Mouse (Mus musculus) CH12.LX (cell line): ENCODE data around the gene Armc6. TPM values are rescaled to one million over a fixed set of nuclear protein-coding genes. Genes with fewer than 3 reads are reported as not detected.

Experiments
- DNase-seq: peaks from one replicate; pipeline ENCODE4 v3.0.0-alpha.2; 2013; ENCODE audit errors: extremely low read depth
- H3K27ac ChIP-seq: 2 replicates; pipeline ENCODE4 v1.5.1; 2012; ENCODE audit warnings: low read depth, mild to moderate bottlenecking, control low read depth, moderate library complexity; ENCODE audit not compliant: insufficient read depth
- H3K27me3 ChIP-seq: replicated peaks from 2 replicates; pipeline ENCODE3; 2012; ENCODE audit warnings: inconsistent platforms
- H3K36me3 ChIP-seq, 2 experiments: replicated peaks in 1 of 2; 2 replicates each; pipeline versions ENCODE3 to v1.6.1; 2012; ENCODE audit warnings: inconsistent platforms in 1 of 2, low read length in 1 of 2, mild to moderate bottlenecking in 1 of 2, mixed read lengths in 1 of 2, moderate library complexity in 1 of 2; ENCODE audit not compliant: control insufficient read depth in 1 of 2, insufficient read depth in 1 of 2
- H3K4me1 ChIP-seq, 2 experiments: 2 replicates each; pipeline ENCODE4 v1.6.1; 2012; ENCODE audit warnings: inconsistent platforms in 1 of 2, moderate library complexity in 1 of 2; ENCODE audit not compliant: insufficient read depth in 2 of 2, control insufficient read depth in 1 of 2
- H3K4me2 ChIP-seq: 2 replicates; pipeline ENCODE4 v1.6.1; 2012; ENCODE audit warnings: low read depth, mild to moderate bottlenecking, control low read depth; ENCODE audit not compliant: poor library complexity, insufficient read depth, severe bottlenecking
- H3K4me3 ChIP-seq, 3 experiments: fragments of 150-350 bp in 1 of 3; sonication (generic) in 1 of 3; replicated peaks in 1 of 3; 2 replicates each; pipeline versions ENCODE3 to v1.5.1; 2011 to 2012; ENCODE audit warnings: low read depth in 2 of 3, low read length in 2 of 3, mild to moderate bottlenecking in 2 of 3, moderate library complexity in 2 of 3, control low read depth in 1 of 3, improper control_type of control experiment in 1 of 3, inconsistent platforms in 1 of 3, mixed read lengths in 1 of 3; ENCODE audit not compliant: poor library complexity in 1 of 3
- H3K79me2 ChIP-seq: replicated peaks from 2 replicates; pipeline ENCODE4 v1.6.1; 2012; ENCODE audit warnings: mild to moderate bottlenecking, moderate library complexity; ENCODE audit not compliant: control insufficient read depth, poor library complexity, insufficient read depth, severe bottlenecking; ENCODE audit errors: extremely low read depth
- H3K9ac ChIP-seq: 2 replicates; pipeline ENCODE4 v1.6.1; 2012; ENCODE audit warnings: low read depth, mild to moderate bottlenecking, control low read depth, moderate library complexity; ENCODE audit not compliant: insufficient read depth
- H3K9me3 ChIP-seq: replicated peaks from 2 replicates; pipeline ENCODE3; 2012; ENCODE audit warnings: low read length, inconsistent platforms, mixed read lengths
- BHLHE40 ChIP-seq: IDR thresholded peaks from 2 replicates; pipeline ENCODE4 v1.6.1; 2011; ENCODE audit warnings: mild to moderate bottlenecking, low read depth, low read length, improper control_type of control experiment
- CHD1 ChIP-seq: IDR thresholded peaks from 2 replicates; pipeline ENCODE4 v1.6.1; 2012; ENCODE audit warnings: low read depth, low read length, improper control_type of control experiment, inconsistent platforms
- CHD2 ChIP-seq: IDR thresholded peaks from 2 replicates; pipeline ENCODE4 v1.6.1; 2011; ENCODE audit warnings: low read length, improper control_type of control experiment
- CTCF ChIP-seq, 2 experiments: IDR thresholded peaks in 1 of 2; conservative IDR thresholded peaks in 1 of 2; 2 replicates each; pipeline ENCODE4 v1.5.1; 2011 to 2012; ENCODE audit warnings: low read depth in 2 of 2, low read length in 2 of 2, improper control_type of control experiment in 1 of 2, inconsistent platforms in 1 of 2, mild to moderate bottlenecking in 1 of 2, moderate library complexity in 1 of 2
- E2F4 ChIP-seq: IDR thresholded peaks from 2 replicates; pipeline ENCODE4 v1.6.1; 2011; ENCODE audit warnings: low read depth, low read length, improper control_type of control experiment; ENCODE audit not compliant: insufficient replicate concordance
- ELF1 ChIP-seq: IDR thresholded peaks from 2 replicates; pipeline ENCODE4 v1.6.1; 2014; ENCODE audit warnings: low read depth, mild to moderate bottlenecking, inconsistent platforms, low read length, improper control_type of control experiment
- EP300 ChIP-seq: IDR thresholded peaks from 2 replicates; pipeline ENCODE4 v1.6.1; 2011; ENCODE audit warnings: low read length, improper control_type of control experiment
- GABPA ChIP-seq: IDR thresholded peaks from 2 replicates; pipeline ENCODE4 v1.6.1; 2012; ENCODE audit warnings: low read depth, low read length, improper control_type of control experiment, inconsistent platforms; ENCODE audit not compliant: insufficient replicate concordance
- HCFC1 ChIP-seq: IDR thresholded peaks from 2 replicates; pipeline ENCODE4 v1.6.1; 2012; ENCODE audit warnings: low read depth, mild to moderate bottlenecking, inconsistent platforms, low read length, improper control_type of control experiment
- IRF4 ChIP-seq: IDR thresholded peaks from 2 replicates; pipeline ENCODE4 v1.6.1; 2014; ENCODE audit warnings: low read depth, mild to moderate bottlenecking, inconsistent platforms, low read length, improper control_type of control experiment
- JUN ChIP-seq: IDR thresholded peaks from 2 replicates; pipeline ENCODE4 v1.6.1; 2011; ENCODE audit warnings: low read depth, mild to moderate bottlenecking, low read length, improper control_type of control experiment, moderate library complexity; ENCODE audit not compliant: insufficient read depth
- JUND ChIP-seq: conservative IDR thresholded peaks from 2 replicates; pipeline ENCODE4 v1.6.1; 2011; ENCODE audit warnings: low read depth, low read length, improper control_type of control experiment
- KAT2A ChIP-seq: IDR thresholded peaks from 2 replicates; pipeline ENCODE4 v1.6.1; 2012; ENCODE audit warnings: low read length, improper control_type of control experiment, inconsistent platforms; ENCODE audit not compliant: insufficient replicate concordance
- MAFK ChIP-seq: IDR thresholded peaks from 2 replicates; pipeline ENCODE4 v1.6.1; 2011; ENCODE audit warnings: low read length, improper control_type of control experiment; ENCODE audit not compliant: insufficient replicate concordance
- MAX ChIP-seq: IDR thresholded peaks from 2 replicates; pipeline ENCODE4 v1.6.1; 2011; ENCODE audit warnings: low read length, improper control_type of control experiment
- MAZ ChIP-seq: IDR thresholded peaks from 2 replicates; pipeline ENCODE4 v1.6.1; 2012; ENCODE audit warnings: low read depth, mild to moderate bottlenecking, inconsistent platforms, low read length, improper control_type of control experiment, moderate library complexity
- MEF2A ChIP-seq: IDR thresholded peaks from 2 replicates; pipeline ENCODE4 v1.6.1; 2014; ENCODE audit warnings: low read depth, mild to moderate bottlenecking, inconsistent platforms, low read length, improper control_type of control experiment, borderline replicate concordance
- MXI1 ChIP-seq: IDR thresholded peaks from 2 replicates; pipeline ENCODE4 v1.6.1; 2011; ENCODE audit warnings: mild to moderate bottlenecking, low read depth, low read length, improper control_type of control experiment
- MYC ChIP-seq: IDR thresholded peaks from 2 replicates; pipeline ENCODE4 v1.6.1; 2011; ENCODE audit warnings: low read depth, mild to moderate bottlenecking, improper control_type of control experiment, low read length
- NELFE ChIP-seq: IDR thresholded peaks from 2 replicates; pipeline ENCODE4 v1.6.1; 2011; ENCODE audit warnings: low read depth, low read length, improper control_type of control experiment
- NRF1 ChIP-seq: IDR thresholded peaks from 2 replicates; pipeline ENCODE4 v1.6.1; 2014; ENCODE audit warnings: low read depth, mild to moderate bottlenecking, inconsistent platforms, low read length, improper control_type of control experiment, moderate library complexity
- POLR2A ChIP-seq: IDR thresholded peaks from 2 replicates; pipeline ENCODE4 v1.6.1; 2011; ENCODE audit warnings: low read depth, mild to moderate bottlenecking, improper control_type of control experiment, low read length
- POLR2AphosphoS2 ChIP-seq: IDR thresholded peaks from 2 replicates; pipeline ENCODE4 v1.6.1; 2011; ENCODE audit warnings: low read depth, low read length, improper control_type of control experiment
- RAD21 ChIP-seq: IDR thresholded peaks from 2 replicates; pipeline ENCODE4 v1.6.1; 2011; ENCODE audit warnings: low read depth, mild to moderate bottlenecking, low read length, improper control_type of control experiment, moderate library complexity
- RCOR1 ChIP-seq: conservative IDR thresholded peaks from 2 replicates; pipeline ENCODE4 v1.6.1; 2012; ENCODE audit warnings: low read depth, mild to moderate bottlenecking, inconsistent platforms, low read length, improper control_type of control experiment
- SIN3A ChIP-seq: IDR thresholded peaks from 2 replicates; pipeline ENCODE4 v1.6.1; 2012; ENCODE audit warnings: low read length, improper control_type of control experiment, inconsistent platforms
- SMC3 ChIP-seq: IDR thresholded peaks from 2 replicates; pipeline ENCODE4 v1.6.1; 2011; ENCODE audit warnings: low read depth, low read length, improper control_type of control experiment
- TBP ChIP-seq: conservative IDR thresholded peaks from 2 replicates; pipeline ENCODE4 v1.6.1; 2011; ENCODE audit warnings: low read depth, low read length, improper control_type of control experiment
- TCF12 ChIP-seq: IDR thresholded peaks from 2 replicates; pipeline ENCODE4 v1.6.1; 2014; ENCODE audit warnings: low read depth, mild to moderate bottlenecking, inconsistent platforms, low read length, improper control_type of control experiment
- UBTF ChIP-seq: IDR thresholded peaks from 2 replicates; pipeline ENCODE4 v1.6.1; 2012; ENCODE audit warnings: low read depth, mild to moderate bottlenecking, inconsistent platforms, low read length, improper control_type of control experiment, moderate library complexity
- USF2 ChIP-seq: conservative IDR thresholded peaks from 2 replicates; pipeline ENCODE4 v1.6.1; 2011; ENCODE audit warnings: low read depth, low read length, improper control_type of control experiment
- ZC3H11A ChIP-seq: IDR thresholded peaks from 2 replicates; pipeline ENCODE4 v1.6.1; 2012; ENCODE audit warnings: low read depth, mild to moderate bottlenecking, inconsistent platforms, low read length, improper control_type of control experiment
- ZKSCAN1 ChIP-seq: IDR thresholded peaks from 2 replicates; pipeline ENCODE4 v1.6.1; 2012; ENCODE audit warnings: low read depth, inconsistent platforms, low read length, improper control_type of control experiment, borderline replicate concordance
- ZMIZ1 ChIP-seq: IDR thresholded peaks from 2 replicates; pipeline ENCODE4 v1.6.1; 2012; ENCODE audit warnings: low read depth, mild to moderate bottlenecking, inconsistent platforms, low read length, improper control_type of control experiment
- ZNF384 ChIP-seq: IDR thresholded peaks from 2 replicates; pipeline ENCODE4 v1.6.1; 2012; ENCODE audit warnings: low read depth, low read length, improper control_type of control experiment, inconsistent platforms
- dilution Hi-C: fragments of 300-500 bp; cut with MboI; formaldehyde crosslinking; loops from 2 replicates; pipeline ENCODE4 v1.14.3; 2020; ENCODE audit warnings: low sequenced_read_pairs; ENCODE audit not compliant: extremely low pct_unique_long_range_greater_than_20kb, extremely low pct_ligation_motif_present
- in situ Hi-C: fragments of 300-500 bp; cut with MboI; formaldehyde crosslinking; loops from 3 replicates; pipeline ENCODE4 v1.14.3; 2019; ENCODE audit warnings: low sequenced_read_pairs, low pct_ligation_motif_present, low pct_unique_long_range_greater_than_20kb, mixed read lengths
- polyA plus RNA-seq: library from polyadenylated mRNA; unstranded; fragments of >175 nt; gene quantifications from 2 replicates; pipeline ENCODE4 v1.2.1, GENCODE M21; 2012; ENCODE audit warnings: low read depth; ENCODE audit not compliant: insufficient read length
- total RNA-seq, 2 experiments: library from RNA; depleted of rRNA; stranded (reverse); fragments of 300-350 nt in 1 of 2; fragments of >200 nt in 1 of 2; gene quantifications; 2 replicates each; pipeline ENCODE4 v1.2.3; 2012 to 2014

Gene Armc6
- total and polyA plus RNA-seq, 3 experiments: 20.0 to 31.1 (median 23.7) TPM

DNA sequence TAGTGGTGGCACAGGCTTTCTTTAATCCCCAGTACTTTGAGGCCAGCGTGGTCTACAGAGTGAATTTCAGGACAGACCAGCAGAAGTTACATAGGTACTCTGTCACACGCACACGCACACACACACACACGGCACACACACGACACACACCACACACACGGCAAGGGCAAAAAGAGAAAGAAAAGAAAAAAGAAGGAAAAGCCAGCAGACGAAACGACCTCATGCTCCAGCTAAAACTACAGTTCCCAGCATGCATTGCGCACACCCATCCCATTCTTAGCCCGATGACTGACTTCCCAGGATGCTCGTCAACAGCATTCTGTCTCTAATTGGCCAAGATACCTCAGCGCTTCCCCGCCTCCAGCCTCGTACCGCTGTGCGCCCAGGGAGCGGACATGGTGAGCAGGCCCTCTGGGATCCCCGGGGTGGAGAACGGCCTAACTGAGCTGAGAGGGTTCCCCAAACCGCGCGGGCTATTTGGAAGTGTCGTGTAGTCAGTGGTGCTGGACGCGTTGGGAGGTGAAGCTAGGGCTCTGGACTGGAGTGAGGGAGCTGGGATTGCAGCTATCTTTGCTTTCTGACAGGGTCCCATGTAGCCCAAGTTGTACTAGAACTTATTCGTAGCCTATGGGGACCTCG, 62.1 kb downstream of the Armc6 start, which contains the start of gene Tmem161a:
Gene Tmem161a, plus strand, starts transcription at position 314 of the 639 bp plus-strand sequence.
- TF ChIP-seq NRF1 (peak; percentile 50), ELF1 (peak; percentile 80), SMC3 (no peak), CHD1 (0 out of 2 replicates have a peak, but pooled peaks have one; percentile 1), HCFC1 (peak; percentile 99), ZKSCAN1 (no peak), POLR2A (peak; percentile 81), IRF4 (peak; percentile 31; the same call in 1 of the 2 replicates), CHD2 (peak; percentile 80), MAZ (no peak), MAFK (no peak), BHLHE40 (no peak), ZNF384 (no peak), GABPA (peak; percentile 53; the same call in 1 of the 2 replicates), RCOR1 (no peak), TCF12 (peak; percentile 44; the same call in 1 of the 2 replicates), MYC (peak; percentile 95), ZMIZ1 (no peak; the same call in 1 of the 2 replicates), MXI1 (peak; percentile 21; the same call in 1 of the 2 replicates), JUN (no peak), MEF2A (no peak; the same call in 1 of the 2 replicates), KAT2A (peak; percentile 94; the same call in 1 of the 2 replicates), E2F4 (no peak; the same call in 1 of the 2 replicates), NELFE (0 out of 2 replicates have a peak, but pooled peaks have one; percentile 40), EP300 (no peak), TBP (peak; percentile 75), POLR2AphosphoS2 (peak; percentile 94), JUND (no peak), CTCF (conservative IDR thresholded peaks at IDR 0.05 in 1 of 2, IDR thresholded peaks at IDR 0.05 in 1 of 2; ENCODE audit: low read depth in 2 of 2, low read length in 2 of 2) (no peak), ZC3H11A (no peak), UBTF (no peak), SIN3A (peak; percentile 71; the same call in 1 of the 2 replicates), USF2 (no peak), MAX (peak; percentile 75), RAD21 (no peak)
- TF ChIP-seq, all 38 proteins: peak for 17
- Histone ChIP-seq H3K27ac (peak within 1 kb of the TSS; percentile 94), H3K4me1 (peaks cover 15 to 73% of the 10 kb centered on the region in 2 experiments), H3K4me3 (peak within 1 kb of the TSS; percentile 75 to 86 (median 78)), H3K9me3 (no peaks in the 10 kb centered on the region), H3K79me2 (peaks cover 13% of the 10 kb centered on the region), H3K27me3 (no peaks in the 10 kb centered on the region), H3K36me3 (peaks cover 17 to 40% of the 10 kb centered on the region in 2 experiments), H3K4me2 (peak within 1 kb of the TSS; percentile 76), H3K9ac (peak within 1 kb of the TSS; percentile 71)
- peak; percentile 98 for DNase-seq
- in situ Hi-C loops: loop anchor here (5.0 kb wide), 1 partner anchor 40 kb away; the partner anchor contains the start of gene Slc25a42
- dilution Hi-C loops: no loop called here
